Mouse (Mus musculus) spleen, adult 18-20 months (tissue): Measurements from ENCODE around the gene Cnot10.

ENCODE experiments used
- DNase-seq, 2 experiments: peaks; one replicate each; pipeline ENCODE4 v3.0.0; 2022; ENCODE audit warnings: mixed read lengths in 2 of 2

Gene Cnot10

GRCm38 (mm10) chr9:114573528-114573927 is 66.5 kb downstream of the Cnot10 start:
- no peak for DNase-seq

GRCm38 (mm10) chr9:114568682-114569474 is 71.1 kb downstream of the Cnot10 start:
- DNase-seq: no peak

GRCm38 (mm10) chr9:114564667-114565066 is 75.3 kb downstream of the Cnot10 start:
- DNase-seq: no peak

- no peak for DNase-seq
These were observed 76.0 kb downstream of the Cnot10 start, which contains the start of gene Trim71 for GRCm38 (mm10) chr9:114563761-114564606. Trim71 (minus strand) TSS chr9:114564369.

- no peak for DNase-seq
These were observed 76.8 kb downstream of the Cnot10 start for GRCm38 (mm10) chr9:114562919-114563751.

GRCm38 (mm10) chr9:114562031-114562918 is 77.7 kb downstream of the Cnot10 start:
- no peak for DNase-seq

GRCm38 (mm10) chr9:114561671-114561971 is 78.4 kb downstream of the Cnot10 start:
- no peak for DNase-seq

GRCm38 (mm10) chr9:114560771-114561670 is 79.0 kb downstream of the Cnot10 start:
- DNase-seq: no peak

GRCm38 (mm10) chr9:114560141-114560540 is 79.8 kb downstream of the Cnot10 start:
- no peak for DNase-seq

GRCm38 (mm10) chr9:114557086-114557485 is 82.9 kb downstream of the Cnot10 start:
- DNase-seq: no peak

- DNase-seq: no peak
These were observed 83.6 kb downstream of the Cnot10 start for GRCm38 (mm10) chr9:114556276-114556855.

- DNase-seq: no peak
These were observed 85.5 kb downstream of the Cnot10 start for GRCm38 (mm10) chr9:114554355-114554979.

- DNase-seq: no peak
These were observed 86.2 kb downstream of the Cnot10 start for GRCm38 (mm10) chr9:114553828-114554227.

GRCm38 (mm10) chr9:114550033-114550432 is 90.0 kb downstream of the Cnot10 start:
- no peak for DNase-seq

- no peak for DNase-seq
These were observed 90.9 kb downstream of the Cnot10 start for GRCm38 (mm10) chr9:114549117-114549516.

- no peak for DNase-seq
These were observed 91.5 kb downstream of the Cnot10 start for GRCm38 (mm10) chr9:114548496-114548895.

GRCm38 (mm10) chr9:114547643-114548077 is 92.3 kb downstream of the Cnot10 start:
- no peak for DNase-seq

- DNase-seq: no peak
These were observed 93.2 kb downstream of the Cnot10 start for GRCm38 (mm10) chr9:114546765-114547164.

GRCm38 (mm10) chr9:114544754-114545393 is 95.1 kb downstream of the Cnot10 start:
- DNase-seq: no peak
